Mouse (Mus musculus) kidney, postnatal 25 days (tissue): ENCODE data around the gene Nos3.

Source experiments
- DNase-seq, 2 experiments: peaks; one replicate each; pipeline ENCODE4 v3.0.0; 2021; ENCODE audit warnings: mixed read lengths in 2 of 2

Nos3 gene

GRCm38 (mm10) chr5:24427981-24428402 lies 63.4 kb downstream of the Nos3 start:
- peak; percentile 85 to 94 for DNase-seq

DNA sequence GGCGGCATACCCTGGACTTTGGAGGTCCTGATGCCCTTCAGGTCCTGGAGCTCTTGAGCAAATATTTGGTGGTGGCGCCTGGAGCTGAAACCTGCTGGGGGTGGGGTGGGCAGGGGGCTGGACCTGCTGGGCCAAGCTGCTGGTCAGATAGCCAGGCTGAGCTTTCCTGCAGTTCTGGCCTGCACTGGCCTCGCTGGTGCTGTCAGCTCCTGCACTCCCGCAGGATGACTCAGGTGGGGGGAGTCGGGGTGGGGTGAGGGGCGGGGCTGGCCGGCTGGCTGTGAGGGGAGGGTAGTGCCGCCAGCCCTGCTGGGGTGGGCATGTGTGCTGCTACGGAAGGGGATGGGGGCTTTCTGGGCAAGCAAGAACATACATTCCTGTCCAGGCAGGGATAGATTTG lies 64.0 kb downstream of the Nos3 start:
- peak in 1 of 2 experiments; percentile 62 for DNase-seq

DNA sequence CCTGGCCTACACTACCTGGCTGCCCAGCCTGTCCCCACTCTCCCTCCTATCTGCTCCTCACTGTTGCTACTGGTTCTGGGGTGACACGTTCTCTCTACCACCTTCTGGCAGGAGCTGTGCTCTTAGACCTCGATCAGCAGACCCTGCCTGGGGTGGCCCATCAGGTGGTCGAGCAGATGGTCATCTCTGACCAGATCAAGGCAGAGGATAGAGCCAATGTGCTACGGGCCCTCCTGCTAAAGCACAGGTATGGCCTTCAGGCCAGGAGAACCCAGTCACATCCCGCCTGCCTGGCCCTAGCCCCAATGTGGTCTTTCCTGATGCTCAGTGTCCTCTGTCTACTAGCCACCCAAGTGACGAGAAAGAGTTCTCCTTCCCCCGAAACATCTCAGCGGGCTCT lies 69.4 kb downstream of the Nos3 start:
- no peak for DNase-seq
